Mouse (Mus musculus) spleen, adult 2 months (tissue): ENCODE measurements around the gene Tent5d. TPM values are rescaled to one million over a fixed set of nuclear protein-coding genes. Genes with fewer than 3 reads are reported as not detected.

ENCODE experiments used
- DNase-seq, 2 experiments: peaks; one replicate each; pipeline versions ENCODE4 v3.0.0 to v3.0.0-alpha.2; 2012 to 2021; ENCODE audit warnings: low spot score in 2 of 2, low read depth in 1 of 2
- H3K27ac ChIP-seq: fragments of 200-500 bp; 2 replicates; pipeline ENCODE4 v1.5.1; 2012; ENCODE audit warnings: low read length, inconsistent platforms; ENCODE audit not compliant: insufficient read depth
- H3K27me3 ChIP-seq: fragments of 200-500 bp; 2 replicates; pipeline ENCODE4 v1.6.1; 2012; ENCODE audit warnings: mild to moderate bottlenecking, moderate library complexity, low read length, inconsistent platforms; ENCODE audit not compliant: control insufficient read depth, insufficient read depth
- H3K36me3 ChIP-seq: fragments of 200-500 bp; 2 replicates; pipeline ENCODE4 v1.6.1; 2012; ENCODE audit warnings: mild to moderate bottlenecking, low read length, inconsistent platforms; ENCODE audit not compliant: control insufficient read depth, insufficient read depth
- H3K4me1 ChIP-seq: fragments of 200-500 bp; 2 replicates; pipeline ENCODE4 v1.6.1; 2011; ENCODE audit warnings: inconsistent platforms; ENCODE audit not compliant: control insufficient read depth, insufficient read depth, insufficient read length
- H3K4me3 ChIP-seq: fragments of 200-500 bp; 2 replicates; pipeline ENCODE4 v1.5.1; 2011; ENCODE audit warnings: mild to moderate bottlenecking, inconsistent platforms; ENCODE audit not compliant: insufficient read depth, insufficient read length; ENCODE audit errors: extremely low read depth
- CTCF ChIP-seq: fragments of 200-500 bp; IDR thresholded peaks from 2 replicates; pipeline ENCODE4 v1.5.1; 2011; ENCODE audit warnings: mild to moderate bottlenecking, inconsistent platforms; ENCODE audit not compliant: insufficient read depth, insufficient read length, insufficient replicate concordance; ENCODE audit errors: extremely low read depth
- POLR2A ChIP-seq: fragments of 200-500 bp; IDR thresholded peaks from 2 replicates; pipeline ENCODE4 v1.6.1; 2011; ENCODE audit warnings: low read depth, low read length, inconsistent platforms
- WGBS: fragments of 180-500 bp; shearing (Covaris S2); methylation state at CpG from one replicate; pipeline ENCODE4 v1.1.7; 2018; 5-methylcytosine and 5-hydroxymethylcytosine counted together
- polyA plus RNA-seq: library from polyadenylated mRNA; depleted of rRNA; stranded (reverse); fragments of >200 nt; gene quantifications from 2 replicates; pipeline ENCODE4 v1.2.3, GENCODE M21; 2012; rRNA removed

Tent5d gene
- polyA plus RNA-seq, 1 experiment: not detected

DNA sequence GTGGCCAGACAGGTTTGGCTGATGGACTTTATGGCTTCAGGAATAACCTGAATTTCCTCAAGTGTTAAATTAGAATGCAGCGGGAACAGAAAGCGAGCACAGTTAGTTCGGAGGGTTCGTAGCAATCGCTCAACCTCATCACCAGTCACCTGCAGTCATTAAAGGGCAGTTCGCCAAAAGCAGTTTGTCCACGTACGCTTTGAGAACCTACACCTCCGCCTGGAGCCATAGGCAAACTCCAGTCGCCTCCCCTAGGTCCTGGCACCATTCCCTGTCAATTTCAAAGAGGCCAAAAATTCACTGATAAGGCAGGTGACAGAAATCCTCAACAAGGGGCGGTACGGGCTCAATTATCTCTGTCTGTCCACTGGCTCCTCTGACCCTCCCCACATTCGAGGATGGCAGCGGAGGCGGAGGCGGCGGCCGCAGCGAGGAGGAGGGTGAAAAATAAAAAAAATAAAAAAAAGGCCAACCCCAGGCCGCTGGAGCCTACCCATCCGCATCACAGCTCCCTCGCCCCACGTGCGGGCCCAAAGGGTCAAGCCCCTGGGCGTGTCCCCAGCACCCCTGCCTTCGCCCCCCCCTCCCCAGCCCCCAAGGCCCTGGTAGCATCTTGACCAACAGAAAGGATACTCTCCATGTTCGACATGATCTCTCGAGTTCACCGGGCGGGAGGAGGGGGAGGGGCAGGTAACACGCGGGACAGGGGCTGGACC is 23.3 kb downstream of the Tent5d start:
- 29% methylated on average over 32 of the region's 32 CpGs for WGBS
- no peaks in the 10 kb centered on the region for H3K36me3 ChIP-seq
- no peak for TF ChIP-seq POLR2A
- TF ChIP-seq CTCF: no peak
- H3K4me3 ChIP-seq: peak overlapping the region; percentile 86
- no peak overlapping the region; the same call in 1 of the 2 replicates for H3K27ac ChIP-seq
- peak in 1 of 2 experiments; percentile 2 for DNase-seq
- no peaks in the 10 kb centered on the region for H3K27me3 ChIP-seq
- no peaks in the 10 kb centered on the region for H3K4me1 ChIP-seq

DNA sequence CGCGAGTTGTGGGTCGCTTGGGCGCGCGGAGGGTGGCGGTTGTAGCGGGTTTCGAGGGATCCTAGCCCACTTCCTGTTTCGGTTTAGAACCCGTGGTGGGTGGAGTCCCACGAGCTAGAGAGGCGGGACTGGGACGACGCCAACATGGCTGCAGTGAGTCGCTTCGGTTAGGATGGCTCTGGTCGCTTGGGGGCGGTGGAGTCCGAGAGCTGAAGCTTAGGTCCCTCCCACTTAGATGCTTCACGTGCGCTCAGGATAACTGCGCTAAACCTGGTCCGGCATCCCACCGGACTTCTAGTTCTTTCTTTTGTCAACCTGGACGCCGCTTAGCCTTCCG is 23.8 kb downstream of the Tent5d start, which contains the start of gene 2610002M06Rik:
Gene 2610002M06Rik (minus strand): TSS at position 117 of the 337 bp plus-strand sequence.
- peak within 1 kb of the TSS; percentile 86 for H3K4me3 ChIP-seq
- H3K4me1 ChIP-seq: no peaks in the 10 kb centered on the region
- H3K27me3 ChIP-seq: no peaks in the 10 kb centered on the region
- no peak within 1 kb of the TSS; the same call in 1 of the 2 replicates for H3K27ac ChIP-seq
- 38% methylated on average over 28 of the region's 28 CpGs for WGBS
- H3K36me3 ChIP-seq: no peaks in the 10 kb centered on the region
- TF ChIP-seq CTCF (peak; percentile 47; the same call in 1 of the 2 replicates), POLR2A (peak; percentile 15; the same call in 1 of the 2 replicates)
- DNase-seq: peak; percentile 76 to 80

- no peak overlapping the region for H3K4me3 ChIP-seq
Measured at GRCm38 (mm10) chrX:107816726-107817125, 24.3 kb downstream of the Tent5d start.

DNA sequence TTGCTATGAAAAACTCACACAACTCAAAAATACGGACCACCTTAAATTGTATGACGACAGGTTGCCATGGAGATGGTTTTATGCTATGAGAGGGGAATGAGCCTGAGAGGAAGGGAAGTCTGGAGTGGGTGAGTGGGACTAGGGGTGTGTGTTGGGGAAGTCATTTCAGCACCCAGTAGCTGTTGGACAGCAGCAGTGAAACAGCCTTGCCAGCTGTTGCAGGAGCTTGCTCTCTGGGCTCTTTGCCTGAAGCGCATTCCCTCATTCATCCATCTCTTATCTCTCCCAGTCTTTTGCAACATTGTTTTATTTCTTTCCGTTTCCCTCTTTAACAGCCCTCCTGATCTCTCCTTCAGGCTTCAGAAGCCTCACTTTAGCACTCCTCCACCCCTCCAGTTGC is 65.8 kb downstream of the Tent5d start:
- no peak overlapping the region for H3K27ac ChIP-seq
- TF ChIP-seq CTCF: no peak
- no peaks in the 10 kb centered on the region for H3K4me1 ChIP-seq
- H3K36me3 ChIP-seq: no peaks in the 10 kb centered on the region
- no peak overlapping the region for H3K4me3 ChIP-seq
- 32% methylated on average over 4 of the region's 4 CpGs for WGBS
- no peak for DNase-seq
- H3K27me3 ChIP-seq: no peaks in the 10 kb centered on the region

More at GRCm38 (mm10) chrX:107816726-107817125, 24.3 kb downstream of the Tent5d start:
- Histone ChIP-seq H3K4me1 (no peaks in the 10 kb centered on the region), H3K27ac (no peak overlapping the region), H3K27me3 (no peaks in the 10 kb centered on the region), H3K36me3 (no peaks in the 10 kb centered on the region)
- DNase-seq: no peak
- TF ChIP-seq POLR2A: no peak
- TF ChIP-seq CTCF: no peak
- 84% methylated on average over 6 of the region's 6 CpGs for WGBS

Other genes with a start within 250 kb of the Tent5d start
- not detected in 2 replicates for gene Tbx22, start 124.6 kb upstream of the Tent5d start, polyA plus RNA-seq
- 0.99 and 1.1 TPM in 2 replicates for gene 2610002M06Rik, start 23.7 kb downstream of the Tent5d start, polyA plus RNA-seq
- not detected in 2 replicates for gene Gm732, start 155.9 kb downstream of the Tent5d start, polyA plus RNA-seq